28 mouse cellular contexts compared by ENCODE assay signal in the genomic region with DNA sequence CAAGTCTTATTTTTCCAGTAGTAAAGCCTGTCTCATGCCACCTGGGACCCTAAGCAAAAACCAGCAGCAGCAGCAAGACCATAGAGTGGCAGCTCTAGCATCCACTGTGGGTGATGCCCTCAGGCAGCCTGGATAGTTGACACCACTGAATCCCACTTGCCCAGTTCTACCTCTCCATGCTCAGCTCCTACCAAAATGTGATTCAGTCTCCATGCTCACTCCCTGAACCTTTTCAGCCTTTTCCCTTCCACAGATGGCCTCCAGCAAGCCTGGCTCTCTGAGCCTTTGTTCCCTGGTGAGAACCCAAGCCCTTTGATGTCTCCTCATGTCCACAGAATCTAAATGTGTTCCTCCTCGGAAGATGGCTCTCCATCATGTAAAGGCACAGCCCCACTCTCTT.
"Had no signal": no experiment of that assay in that cellular context is flagged by ENCODE, and none has a peak within 500 bp of the region (broad histone marks: within the 10 kb centered on the region; RNA-seq: fewer than 3 reads in every experiment).

No protein-coding gene starts in this region.

- H3K36me3 ChIP-seq: heart, embryonic 12.5 days; heart, embryonic 13.5 days; heart, embryonic 15.5 days; hindbrain, embryonic 10.5 days; hindbrain, embryonic 12.5 days; hindbrain, embryonic 13.5 days; hindbrain, embryonic 15.5 days; intestine, embryonic 15.5 days; kidney, embryonic 15.5 days had no signal

- H3K27ac ChIP-seq: heart, embryonic 13.5 days; heart, embryonic 15.5 days; hindbrain, embryonic 10.5 days; hindbrain, embryonic 12.5 days; hindbrain, embryonic 13.5 days; hindbrain, embryonic 14.5 days; hindbrain, embryonic 15.5 days; hindbrain, postnatal 0 days; intestine, embryonic 15.5 days; kidney, embryonic 15.5 days; kidney, postnatal 0 days; layer of hippocampus, adult 2 months; left cerebral cortex, adult 2 months had no signal

- H3K9me3 ChIP-seq: heart, embryonic 12.5 days; heart, embryonic 13.5 days; heart, embryonic 15.5 days; hindbrain, embryonic 10.5 days; hindbrain, embryonic 12.5 days; hindbrain, embryonic 13.5 days; hindbrain, embryonic 15.5 days; intestine, embryonic 15.5 days; kidney, embryonic 15.5 days had no signal

- H3K4me1 ChIP-seq: heart, embryonic 12.5 days; heart, embryonic 13.5 days; heart, embryonic 15.5 days; hindbrain, embryonic 10.5 days; hindbrain, embryonic 12.5 days; intestine, embryonic 15.5 days had no signal

- H3K4me3 ChIP-seq: heart, embryonic 12.5 days; heart, embryonic 13.5 days; heart, embryonic 15.5 days; hindbrain, embryonic 10.5 days; hindbrain, embryonic 12.5 days; hindbrain, embryonic 13.5 days; hindbrain, embryonic 15.5 days; intestine, embryonic 15.5 days; kidney, embryonic 15.5 days; layer of hippocampus, adult 2 months; left cerebral cortex, adult 2 months had no signal

- DNase-seq: heart, postnatal 10 days; heart, postnatal 14 days; kidney, adult 11 months; kidney, adult 18-20 months; kidney, adult 2 months; kidney, adult 8-10 months; kidney, adult 9 months; kidney, postnatal 10 days; kidney, postnatal 14 days; kidney, postnatal 25 days; kidney, postnatal 36 days; kidney, postnatal 4 days; layer of hippocampus, adult 9-11 months; layer of hippocampus, postnatal 36 days had no signal

- H3K27me3 ChIP-seq: heart, embryonic 12.5 days; heart, embryonic 13.5 days; heart, embryonic 15.5 days; hindbrain, embryonic 12.5 days; hindbrain, embryonic 13.5 days; hindbrain, embryonic 15.5 days; intestine, embryonic 15.5 days; kidney, embryonic 15.5 days had no signal
